Mouse (Mus musculus) macrophage (primary cell): ENCODE measurements around the gene Wipf3. TPM values are rescaled to one million over a fixed set of nuclear protein-coding genes. Genes with fewer than 3 reads are reported as not detected.

ENCODE experiments used
- H3K27ac ChIP-seq: fragments of 350-480 bp; formaldehyde crosslinking; 2 replicates; pipeline ENCODE4 v1.9.0; 2021
- H3K36me3 ChIP-seq: fragments of 350-480 bp; formaldehyde crosslinking; 2 replicates; pipeline ENCODE4 v1.9.0; 2021; ENCODE audit errors: inconsistent target
- H3K4me3 ChIP-seq: fragments of 350-480 bp; formaldehyde crosslinking; 2 replicates; pipeline ENCODE4 v1.9.0; 2021; ENCODE audit errors: inconsistent target
- H3K79me2 ChIP-seq: fragments of 350-480 bp; formaldehyde crosslinking; 2 replicates; pipeline ENCODE4 v1.9.0; 2021; ENCODE audit errors: inconsistent target
- WGBS: methylation state at CpG from one replicate; pipeline ENCODE4 v1.1.7; 2026; ENCODE audit warnings: inconsistent platforms; ENCODE audit not compliant: missing documents; 5-methylcytosine and 5-hydroxymethylcytosine counted together
- polyA plus RNA-seq: library from polyadenylated mRNA; stranded (reverse); fragments of 250-400 nt; gene quantifications from 3 replicates; pipeline ENCODE4 v1.2.4, GENCODE M21; 2018; ENCODE audit warnings: inconsistent platforms

Wipf3 gene
- polyA plus RNA-seq, 1 experiment from 2014 or later, result not detected

- no peaks in the 10 kb centered on the region for H3K36me3 ChIP-seq
- H3K4me3 ChIP-seq, result no peak overlapping the region
- no peaks in the 10 kb centered on the region for H3K79me2 ChIP-seq
- WGBS, result 83% methylated on average over 7 of the region's 7 CpGs
- no peak overlapping the region for H3K27ac ChIP-seq
Measured at GRCm38 (mm10) chr6:54444086-54444485, 14.7 kb downstream of the Wipf3 start.

- no peak overlapping the region for H3K4me3 ChIP-seq
- 83% methylated on average over 7 of the region's 7 CpGs for WGBS
- no peaks in the 10 kb centered on the region for H3K36me3 ChIP-seq
- H3K27ac ChIP-seq, result no peak overlapping the region
- H3K79me2 ChIP-seq, result no peaks in the 10 kb centered on the region
Measured at GRCm38 (mm10) chr6:54445249-54445818, 15.9 kb downstream of the Wipf3 start.

- Histone ChIP-seq H3K27ac (no peak overlapping the region), H3K79me2 (no peaks in the 10 kb centered on the region), H3K36me3 (no peaks in the 10 kb centered on the region), H3K4me3 (no peak overlapping the region)
- 82% methylated on average over 4 of the region's 4 CpGs for WGBS
Measured at GRCm38 (mm10) chr6:54447353-54447752, 17.9 kb downstream of the Wipf3 start.

GRCm38 (mm10) chr6:54459661-54460060 is 30.3 kb downstream of the Wipf3 start:
- 88% methylated on average over 7 of the region's 7 CpGs for WGBS
- Histone ChIP-seq H3K36me3 (no peaks in the 10 kb centered on the region), H3K27ac (no peak overlapping the region), H3K4me3 (no peak overlapping the region), H3K79me2 (no peaks in the 10 kb centered on the region)

GRCm38 (mm10) chr6:54460172-54460914 is 30.9 kb downstream of the Wipf3 start:
- WGBS, result 78% methylated on average over 6 of the region's 6 CpGs
- Histone ChIP-seq H3K27ac (no peak overlapping the region), H3K4me3 (no peak overlapping the region), H3K36me3 (no peaks in the 10 kb centered on the region), H3K79me2 (no peaks in the 10 kb centered on the region)

GRCm38 (mm10) chr6:54460915-54461671 is 31.7 kb downstream of the Wipf3 start:
- H3K27ac ChIP-seq, result no peak overlapping the region
- H3K36me3 ChIP-seq, result no peaks in the 10 kb centered on the region
- no peak overlapping the region for H3K4me3 ChIP-seq
- 69% methylated on average over 12 of the region's 13 CpGs for WGBS
- no peaks in the 10 kb centered on the region for H3K79me2 ChIP-seq

- Histone ChIP-seq H3K79me2 (no peaks in the 10 kb centered on the region), H3K36me3 (no peaks in the 10 kb centered on the region), H3K4me3 (no peak overlapping the region), H3K27ac (no peak overlapping the region)
- 93% methylated on average over 6 of the region's 6 CpGs for WGBS
Measured at GRCm38 (mm10) chr6:54462766-54463165, 33.4 kb downstream of the Wipf3 start.

GRCm38 (mm10) chr6:54463701-54464458 is 34.5 kb downstream of the Wipf3 start:
- Histone ChIP-seq H3K79me2 (no peaks in the 10 kb centered on the region), H3K36me3 (no peaks in the 10 kb centered on the region), H3K4me3 (no peak overlapping the region), H3K27ac (no peak overlapping the region)
- 73% methylated on average over 8 of the region's 8 CpGs for WGBS

- no peaks in the 10 kb centered on the region for H3K79me2 ChIP-seq
- H3K36me3 ChIP-seq, result no peaks in the 10 kb centered on the region
- WGBS, result 83% methylated on average over 4 of the region's 4 CpGs
- H3K27ac ChIP-seq, result no peak overlapping the region
- H3K4me3 ChIP-seq, result no peak overlapping the region
Measured at GRCm38 (mm10) chr6:54464926-54465325, 35.5 kb downstream of the Wipf3 start.

- Histone ChIP-seq H3K79me2 (no peaks in the 10 kb centered on the region), H3K4me3 (no peak overlapping the region), H3K36me3 (no peaks in the 10 kb centered on the region), H3K27ac (no peak overlapping the region)
- 94% methylated on average over 3 of the region's 3 CpGs for WGBS
Measured at GRCm38 (mm10) chr6:54467371-54467770, 38.0 kb downstream of the Wipf3 start.

- Histone ChIP-seq H3K79me2 (no peaks in the 10 kb centered on the region), H3K27ac (no peak overlapping the region), H3K4me3 (no peak overlapping the region), H3K36me3 (no peaks in the 10 kb centered on the region)
- 82% methylated on average over 7 of the region's 7 CpGs for WGBS
Measured at GRCm38 (mm10) chr6:54471866-54472265, 42.5 kb downstream of the Wipf3 start.

GRCm38 (mm10) chr6:54472846-54473715 is 43.7 kb downstream of the Wipf3 start:
- H3K4me3 ChIP-seq, result no peak overlapping the region
- 83% methylated on average over 7 of the region's 8 CpGs for whole genome bisulfite sequencing
- H3K79me2 ChIP-seq, result no peaks in the 10 kb centered on the region
- H3K36me3 ChIP-seq, result no peaks in the 10 kb centered on the region
- H3K27ac ChIP-seq, result no peak overlapping the region

GRCm38 (mm10) chr6:54475926-54476667 is 46.7 kb downstream of the Wipf3 start:
- H3K27ac ChIP-seq, result no peak overlapping the region
- H3K4me3 ChIP-seq, result no peak overlapping the region
- H3K36me3 ChIP-seq, result no peaks in the 10 kb centered on the region
- no peaks in the 10 kb centered on the region for H3K79me2 ChIP-seq
- 95% methylated on average over 18 of the region's 19 CpGs for WGBS
